Mouse (Mus musculus): Measurements from ENCODE around the gene Wnk2. TPM values are rescaled to one million over a fixed set of nuclear protein-coding genes. Genes with fewer than 3 reads are reported as not detected.

Gene Wnk2
- not detected for polyA plus RNA-seq (2014; fragmentation: Illumina TruSeq; extraction: RNeasy Lipid Tissue Mini Kit (QIAGEN cat#74804); ENCODE audit: low read depth, low replicate concordance)

GRCm38 (mm10) chr13:49147858-49148226, at the start of gene Wnk2:
Wnk2 (minus strand) TSS chr13:49148014.

DNA sequence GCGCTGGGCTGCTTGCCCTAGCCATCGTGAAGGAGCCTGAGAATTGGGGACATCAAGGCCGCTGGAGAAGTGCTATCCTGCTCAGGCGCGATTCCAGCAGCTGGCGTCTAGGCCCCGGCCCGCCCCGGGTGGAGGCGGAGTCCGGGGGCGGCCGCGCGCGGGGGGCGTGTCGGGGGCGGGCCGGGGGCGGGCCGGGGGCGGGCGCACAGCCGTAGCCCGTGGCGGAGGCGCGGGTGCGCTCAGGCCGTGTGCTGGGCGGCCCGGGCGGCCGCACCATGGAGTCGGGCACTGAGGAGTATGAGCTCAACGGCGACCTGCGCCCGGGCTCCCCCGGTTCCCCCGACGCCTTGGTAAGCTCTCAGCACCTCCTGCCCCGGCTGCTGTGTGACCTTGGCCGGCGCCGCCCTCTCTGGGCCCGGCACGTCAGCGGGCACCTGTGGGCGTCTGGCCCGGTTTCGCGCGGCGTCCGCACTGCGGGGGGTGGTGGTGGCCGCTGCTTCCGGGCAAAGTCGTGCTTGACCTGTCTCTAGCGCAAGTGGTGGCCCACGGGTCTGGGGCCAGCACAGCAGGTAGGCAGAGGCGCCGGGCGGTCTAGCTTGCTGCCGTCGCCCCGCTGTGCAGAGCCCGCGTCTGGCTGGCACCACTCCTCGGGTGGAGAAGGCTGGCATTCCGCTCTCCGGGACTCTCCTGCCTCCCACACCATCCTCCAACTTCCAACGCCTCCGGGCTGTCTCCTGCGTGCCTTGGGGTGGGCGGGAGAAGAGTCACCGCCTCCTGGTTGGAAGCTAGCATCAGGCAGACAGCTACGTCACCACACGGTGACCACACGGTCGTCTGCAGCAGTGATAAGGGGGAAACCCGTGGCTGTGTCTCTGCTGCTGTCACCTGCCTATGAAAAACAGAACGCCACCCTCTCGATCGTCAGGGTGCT, 39.7 kb upstream of the Wnk2 start, which contains the start of gene Ninj1:
Ninj1 (plus strand) TSS at position 198 of the 931 bp plus-strand sequence.

Other genes with a start within 250 kb of the Wnk2 start
- 141 TPM for gene Fam120a, start 180.0 kb downstream of the Wnk2 start, polyA plus RNA-seq (2014; fragmentation: Illumina TruSeq; extraction: RNeasy Lipid Tissue Mini Kit (QIAGEN cat#74804); ENCODE audit: low read depth, low replicate concordance)
- 0.44 TPM for gene Ninj1, start 39.5 kb upstream of the Wnk2 start, polyA plus RNA-seq (2014; fragmentation: Illumina TruSeq; extraction: RNeasy Lipid Tissue Mini Kit (QIAGEN cat#74804); ENCODE audit: low read depth, low replicate concordance)
- gene Card19, start 68.0 kb upstream of the Wnk2 start, polyA plus RNA-seq (2014; fragmentation: Illumina TruSeq; extraction: RNeasy Lipid Tissue Mini Kit (QIAGEN cat#74804); ENCODE audit: low read depth, low replicate concordance) = not detected
- gene Susd3, start 100.7 kb upstream of the Wnk2 start, polyA plus RNA-seq (2014; fragmentation: Illumina TruSeq; extraction: RNeasy Lipid Tissue Mini Kit (QIAGEN cat#74804); ENCODE audit: low read depth, low replicate concordance) = 3.5 TPM
- gene Fgd3, start 172.3 kb upstream of the Wnk2 start, polyA plus RNA-seq (2014; fragmentation: Illumina TruSeq; extraction: RNeasy Lipid Tissue Mini Kit (QIAGEN cat#74804); ENCODE audit: low read depth, low replicate concordance) = 1.1 TPM
- 17.2 TPM for gene Bicd2, start 193.6 kb upstream of the Wnk2 start, polyA plus RNA-seq (2014; fragmentation: Illumina TruSeq; extraction: RNeasy Lipid Tissue Mini Kit (QIAGEN cat#74804); ENCODE audit: low read depth, low replicate concordance)

All from kidney, adult 10 weeks (tissue).